Mouse (Mus musculus): ENCODE data around the gene Gorab. TPM values are rescaled to one million over a fixed set of nuclear protein-coding genes. Genes with fewer than 3 reads are reported as not detected.

Gorab gene
- polyA plus RNA-seq, 1 experiment = 0.36 TPM

GRCm38 (mm10) chr1:163374455-163374854 is 29.0 kb downstream of the Gorab start:
- TF ChIP-seq GATA1 (IDR thresholded peaks at IDR 0.05; ENCODE audit: low read length) = no peak

GRCm38 (mm10) chr1:163362202-163362601 is 41.3 kb downstream of the Gorab start:
- TF ChIP-seq GATA1 (IDR thresholded peaks at IDR 0.05; ENCODE audit: low read length) = no peak

- no peak for TF ChIP-seq GATA1 (IDR thresholded peaks at IDR 0.05; ENCODE audit: low read length)
These were observed 42.1 kb downstream of the Gorab start for GRCm38 (mm10) chr1:163361376-163361775.

GRCm38 (mm10) chr1:163360796-163361195 is 42.7 kb downstream of the Gorab start:
- TF ChIP-seq GATA1 (IDR thresholded peaks at IDR 0.05; ENCODE audit: low read length) = no peak

- TF ChIP-seq GATA1 (IDR thresholded peaks at IDR 0.05; ENCODE audit: low read length) = no peak
These were observed 43.9 kb downstream of the Gorab start for GRCm38 (mm10) chr1:163359521-163359920.

GRCm38 (mm10) chr1:163358165-163358564 is 45.3 kb downstream of the Gorab start:
- TF ChIP-seq GATA1 (IDR thresholded peaks at IDR 0.05; ENCODE audit: low read length) = no peak

GRCm38 (mm10) chr1:163357733-163358132 is 45.7 kb downstream of the Gorab start:
- no peak for TF ChIP-seq GATA1 (IDR thresholded peaks at IDR 0.05; ENCODE audit: low read length)

GRCm38 (mm10) chr1:163356167-163356566 is 47.3 kb downstream of the Gorab start:
- TF ChIP-seq GATA1 (IDR thresholded peaks at IDR 0.05; ENCODE audit: low read length) = no peak

GRCm38 (mm10) chr1:163355626-163356156 is 47.8 kb downstream of the Gorab start:
- TF ChIP-seq GATA1 (IDR thresholded peaks at IDR 0.05; ENCODE audit: low read length) = no peak

- no peak for TF ChIP-seq GATA1 (IDR thresholded peaks at IDR 0.05; ENCODE audit: low read length)
These were observed 52.5 kb downstream of the Gorab start for GRCm38 (mm10) chr1:163350988-163351387.

GRCm38 (mm10) chr1:163345541-163345940 is 57.9 kb downstream of the Gorab start:
- TF ChIP-seq GATA1 (IDR thresholded peaks at IDR 0.05; ENCODE audit: low read length) = no peak

- no peak for TF ChIP-seq GATA1 (IDR thresholded peaks at IDR 0.05; ENCODE audit: low read length)
These were observed 58.5 kb downstream of the Gorab start for GRCm38 (mm10) chr1:163344931-163345330.

GRCm38 (mm10) chr1:163339219-163339561 is 64.3 kb downstream of the Gorab start:
- no peak for TF ChIP-seq GATA1 (IDR thresholded peaks at IDR 0.05; ENCODE audit: low read length)

GRCm38 (mm10) chr1:163338525-163339218 is 64.8 kb downstream of the Gorab start:
- no peak for TF ChIP-seq GATA1 (IDR thresholded peaks at IDR 0.05; ENCODE audit: low read length)

GRCm38 (mm10) chr1:163337821-163338220 is 65.6 kb downstream of the Gorab start:
- TF ChIP-seq GATA1 (IDR thresholded peaks at IDR 0.05; ENCODE audit: low read length) = no peak

Other genes starting within 250 kb of the Gorab start
- not detected in 2 replicates for gene Prrx1, start 90.0 kb downstream of the Gorab start, polyA plus RNA-seq (2012)